Mouse (Mus musculus) spleen, embryonic (tissue): ENCODE results near the gene Fbxw10.

Experiments used
- CTCF ChIA-PET: fragments of 350-600 bp; sonication (Branson Sonifier 250); formaldehyde crosslinking; loops from one replicate; lab custom pipeline; 2022; lab: Charles Lee

Gene Fbxw10

GRCm38 (mm10) chr11:62903871-62904495, 57.1 kb downstream of the Fbxw10 start:
- CTCF ChIA-PET = no interaction called here

GRCm38 (mm10) chr11:62909720-62910306, 62.9 kb downstream of the Fbxw10 start:
- CTCF ChIA-PET = interaction anchor here (0.5 to 0.9 kb wide), 2 partner anchors 11 to 226 kb away, joined by 3 read pairs; no protein-coding TSS in a partner anchor

- CTCF ChIA-PET = no interaction called here
Observed at GRCm38 (mm10) chr11:62911362-62911761, 64.5 kb downstream of the Fbxw10 start.

- CTCF ChIA-PET = no interaction called here
Observed at GRCm38 (mm10) chr11:62913141-62913540, 66.3 kb downstream of the Fbxw10 start.

GRCm38 (mm10) chr11:62914532-62914931, 67.7 kb downstream of the Fbxw10 start:
- CTCF ChIA-PET = no interaction called here

GRCm38 (mm10) chr11:62915486-62915885, 68.6 kb downstream of the Fbxw10 start:
- CTCF ChIA-PET = no interaction called here

- CTCF ChIA-PET = no interaction called here
Observed at GRCm38 (mm10) chr11:62916765-62917164, 69.9 kb downstream of the Fbxw10 start.

GRCm38 (mm10) chr11:62919946-62920742, 73.3 kb downstream of the Fbxw10 start:
- CTCF ChIA-PET = interaction anchor here (0.6 kb wide), 2 partner anchors 10 to 12 kb away, joined by 3 to 5 read pairs; no protein-coding TSS in a partner anchor

GRCm38 (mm10) chr11:62920743-62921050, 73.8 kb downstream of the Fbxw10 start:
- CTCF ChIA-PET = interaction anchor here (0.6 kb wide), 3 partner anchors 11 to 123 kb away, joined by 3 to 5 read pairs (median 3); no protein-coding TSS in a partner anchor

GRCm38 (mm10) chr11:62921052-62921977, 74.4 kb downstream of the Fbxw10 start:
- CTCF ChIA-PET = interaction anchor here (0.6 kb wide), 1 partner anchor 122 kb away, joined by 3 read pairs; no protein-coding TSS in a partner anchor

- CTCF ChIA-PET = no interaction called here
Observed at GRCm38 (mm10) chr11:62924091-62924761, 77.4 kb downstream of the Fbxw10 start.
